Mouse (Mus musculus) hindbrain, embryonic 12.5 days (tissue): Measurements from ENCODE around the gene Efna5. TPM values are rescaled to one million over a fixed set of nuclear protein-coding genes. Genes with fewer than 3 reads are reported as not detected.

Experiments used
- ATAC-seq: fragments of 200-750 bp; cut with Nextera tagmentation; 2 replicates; pipeline ENCODE4 v1.8.0; 2017; ENCODE audit warnings: moderate TSS enrichment; ENCODE audit not compliant: low FRiP score
- H3K27ac ChIP-seq: fragments of 300-500 bp; sonication (generic); 2 replicates; pipeline ENCODE4 v1.5.1; 2016; ENCODE audit warnings: mild to moderate bottlenecking
- H3K27me3 ChIP-seq: fragments of 300-500 bp; sonication (generic); 2 replicates; pipeline ENCODE4 v1.6.1; 2016; ENCODE audit warnings: mild to moderate bottlenecking
- H3K36me3 ChIP-seq: fragments of 300-500 bp; sonication (generic); 2 replicates; pipeline ENCODE4 v1.6.1; 2016; ENCODE audit warnings: mild to moderate bottlenecking
- H3K4me1 ChIP-seq: fragments of 300-500 bp; sonication (generic); 2 replicates; pipeline ENCODE4 v1.6.1; 2016
- H3K4me2 ChIP-seq: fragments of 300-500 bp; sonication (generic); replicated peaks from 2 replicates; pipeline ENCODE4 v1.6.1; 2016; ENCODE audit warnings: mild to moderate bottlenecking
- H3K4me3 ChIP-seq: fragments of 300-500 bp; sonication (generic); 2 replicates; pipeline ENCODE4 v1.5.1; 2016; ENCODE audit warnings: mild to moderate bottlenecking
- H3K9ac ChIP-seq: fragments of 300-500 bp; sonication (generic); 2 replicates; pipeline ENCODE4 v1.6.1; 2016; ENCODE audit warnings: mild to moderate bottlenecking, moderate library complexity
- H3K9me3 ChIP-seq: fragments of 300-500 bp; sonication (generic); replicated peaks from 2 replicates; pipeline ENCODE4 v1.6.1; 2016; ENCODE audit warnings: mild to moderate bottlenecking
- WGBS: fragments of 180-500 bp; shearing (Covaris S2); methylation state at CpG from one replicate; pipeline ENCODE4 v1.1.7; 2016; 5-methylcytosine and 5-hydroxymethylcytosine counted together
- polyA plus RNA-seq: library from polyadenylated mRNA; unstranded; fragments of >200 nt; fragmentation: Nextera tagmentation; extraction: Ambion mirVana; gene quantifications from 2 replicates; pipeline ENCODE4 v1.2.1, GENCODE M21; 2016

Efna5 gene
- polyA plus RNA-seq, 1 experiment from 2014 or later = 61.3 TPM

- no peaks in the 10 kb centered on the region for H3K9me3 ChIP-seq
- no peak overlapping the region for H3K4me3 ChIP-seq
- no peaks in the 10 kb centered on the region for H3K27me3 ChIP-seq
- peaks cover 16% of the 10 kb centered on the region for H3K4me1 ChIP-seq
- 83% methylated on average over 6 of the region's 6 CpGs for WGBS
- no peak for ATAC-seq
- H3K27ac ChIP-seq = no peak overlapping the region
- no peaks in the 10 kb centered on the region for H3K36me3 ChIP-seq
- H3K9ac ChIP-seq = no peak overlapping the region
- H3K4me2 ChIP-seq = no peak overlapping the region
These were observed 67.7 kb downstream of the Efna5 start for GRCm38 (mm10) chr17:62813461-62813860.

- Histone ChIP-seq H3K9me3 (no peaks in the 10 kb centered on the region), H3K27me3 (no peaks in the 10 kb centered on the region), H3K9ac (no peak overlapping the region), H3K4me2 (no peak overlapping the region), H3K4me3 (no peak overlapping the region), H3K36me3 (no peaks in the 10 kb centered on the region), H3K4me1 (no peaks in the 10 kb centered on the region), H3K27ac (no peak overlapping the region)
- ATAC-seq = no peak
- WGBS = 93% methylated on average over 4 of the region's 4 CpGs
These were observed 73.2 kb downstream of the Efna5 start for GRCm38 (mm10) chr17:62807891-62808290.

GRCm38 (mm10) chr17:62806646-62807045 is 74.5 kb downstream of the Efna5 start:
- no peaks in the 10 kb centered on the region for H3K4me1 ChIP-seq
- no peak overlapping the region for H3K27ac ChIP-seq
- H3K4me2 ChIP-seq = no peak overlapping the region
- no peak for ATAC-seq
- H3K4me3 ChIP-seq = no peak overlapping the region
- H3K9me3 ChIP-seq = no peaks in the 10 kb centered on the region
- no peaks in the 10 kb centered on the region for H3K27me3 ChIP-seq
- no peaks in the 10 kb centered on the region for H3K36me3 ChIP-seq
- H3K9ac ChIP-seq = no peak overlapping the region
- WGBS = 89% methylated on average over 6 of the region's 6 CpGs

GRCm38 (mm10) chr17:62802748-62803147 is 78.4 kb downstream of the Efna5 start:
- no peak overlapping the region for H3K4me3 ChIP-seq
- 87% methylated on average over 6 of the region's 6 CpGs for WGBS
- H3K4me2 ChIP-seq = no peak overlapping the region
- no peak overlapping the region for H3K27ac ChIP-seq
- H3K27me3 ChIP-seq = no peaks in the 10 kb centered on the region
- no peaks in the 10 kb centered on the region for H3K36me3 ChIP-seq
- ATAC-seq = no peak
- H3K9ac ChIP-seq = no peak overlapping the region
- no peaks in the 10 kb centered on the region for H3K9me3 ChIP-seq
- H3K4me1 ChIP-seq = 0 out of 2 replicates have a peak, but pooled peaks cover 7% of the 10 kb centered on the region

- Histone ChIP-seq H3K4me3 (no peak overlapping the region), H3K9ac (no peak overlapping the region), H3K36me3 (no peaks in the 10 kb centered on the region), H3K9me3 (no peaks in the 10 kb centered on the region), H3K27me3 (no peaks in the 10 kb centered on the region), H3K4me2 (no peak overlapping the region), H3K4me1 (0 out of 2 replicates have a peak, but pooled peaks cover 7% of the 10 kb centered on the region), H3K27ac (no peak overlapping the region)
- 94% methylated on average over 3 of the region's 3 CpGs for WGBS
- ATAC-seq = no peak
These were observed 83.8 kb downstream of the Efna5 start for GRCm38 (mm10) chr17:62797272-62797671.

- Histone ChIP-seq H3K4me3 (no peak overlapping the region), H3K27ac (no peak overlapping the region), H3K9ac (no peak overlapping the region), H3K4me1 (peaks cover 22% of the 10 kb centered on the region), H3K4me2 (no peak overlapping the region), H3K27me3 (no peaks in the 10 kb centered on the region), H3K9me3 (no peaks in the 10 kb centered on the region), H3K36me3 (no peaks in the 10 kb centered on the region)
- ATAC-seq = no peak
- WGBS = 35% methylated on average over 15 of the region's 15 CpGs
These were observed 91.5 kb downstream of the Efna5 start for GRCm38 (mm10) chr17:62789291-62790290.

DNA sequence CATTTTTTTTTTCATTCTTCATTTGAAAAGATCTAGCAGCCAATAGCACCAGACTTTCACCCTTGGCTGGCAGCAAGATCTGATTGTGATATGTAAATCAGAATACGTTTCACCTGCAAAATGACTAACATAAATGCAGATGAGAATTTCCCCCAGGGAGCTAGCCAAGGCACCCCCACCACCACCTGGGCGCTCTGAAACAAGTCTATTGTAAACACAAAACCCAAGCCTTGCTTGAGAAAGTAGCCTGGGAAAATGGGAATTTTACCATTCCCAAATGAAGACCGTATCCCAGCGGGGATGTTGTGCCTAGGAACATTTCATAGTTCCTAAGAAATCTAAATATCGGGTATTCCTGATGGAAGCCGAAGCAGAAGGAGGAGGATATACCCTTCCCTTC is 92.3 kb downstream of the Efna5 start:
- H3K27ac ChIP-seq = no peak overlapping the region
- H3K36me3 ChIP-seq = no peaks in the 10 kb centered on the region

DNA sequence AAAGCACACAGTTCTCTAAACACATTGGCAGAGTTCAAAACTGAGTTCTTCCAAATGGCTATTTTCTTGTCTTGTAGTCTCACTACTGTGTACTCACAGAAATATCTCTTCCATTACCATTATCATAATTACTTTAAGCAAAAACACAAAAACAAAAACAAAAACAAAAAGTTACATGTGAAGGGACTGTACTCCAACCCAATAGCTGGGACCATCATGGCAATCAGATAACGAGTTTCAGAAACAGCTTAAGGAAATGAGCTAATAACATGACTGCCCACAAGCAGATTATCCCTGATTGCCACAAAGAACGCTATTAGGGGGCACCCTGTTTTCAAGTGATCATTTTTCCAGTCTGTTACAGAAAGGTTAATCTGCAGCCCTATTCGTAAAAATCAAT is 93.3 kb downstream of the Efna5 start:
- Histone ChIP-seq H3K4me2 (no peak overlapping the region), H3K4me1 (peaks cover 32% of the 10 kb centered on the region), H3K27ac (no peak overlapping the region)

More for the DNA sequence above, 92.3 kb downstream of the Efna5 start:
- Histone ChIP-seq H3K4me1 (peaks cover 29% of the 10 kb centered on the region), H3K27me3 (no peaks in the 10 kb centered on the region), H3K4me2 (no peak overlapping the region), H3K9me3 (no peaks in the 10 kb centered on the region), H3K4me3 (no peak overlapping the region), H3K9ac (no peak overlapping the region)
- 52% methylated on average over 6 of the region's 6 CpGs for WGBS
- no peak for ATAC-seq

GRCm38 (mm10) chr17:62786602-62786907 is 94.6 kb downstream of the Efna5 start:
- no peaks in the 10 kb centered on the region for H3K36me3 ChIP-seq
- no peaks in the 10 kb centered on the region for H3K27me3 ChIP-seq
- no peak; the same call in 1 of the 2 replicates for ATAC-seq
- no peak overlapping the region for H3K4me2 ChIP-seq
- H3K9ac ChIP-seq = no peak overlapping the region
- no peak overlapping the region for H3K27ac ChIP-seq
- H3K4me3 ChIP-seq = no peak overlapping the region
- H3K9me3 ChIP-seq = no peaks in the 10 kb centered on the region
- 44% methylated on average over 7 of the region's 7 CpGs for WGBS
- peaks cover 33% of the 10 kb centered on the region for H3K4me1 ChIP-seq

More for the DNA sequence above, 93.3 kb downstream of the Efna5 start:
- Histone ChIP-seq H3K9ac (no peak overlapping the region), H3K9me3 (no peaks in the 10 kb centered on the region), H3K36me3 (no peaks in the 10 kb centered on the region), H3K27me3 (no peaks in the 10 kb centered on the region), H3K4me3 (no peak overlapping the region)
- 58% methylated on average over 3 of the region's 3 CpGs for WGBS
- ATAC-seq = no peak

GRCm38 (mm10) chr17:62785781-62786601 is 95.1 kb downstream of the Efna5 start:
- peaks cover 33% of the 10 kb centered on the region for H3K4me1 ChIP-seq
- H3K27ac ChIP-seq = no peak overlapping the region
- H3K4me3 ChIP-seq = no peak overlapping the region
- no peak overlapping the region for H3K9ac ChIP-seq
- H3K36me3 ChIP-seq = no peaks in the 10 kb centered on the region
- 68% methylated on average over 4 of the region's 4 CpGs for WGBS
- H3K4me2 ChIP-seq = no peak overlapping the region
- no peak for ATAC-seq
- no peaks in the 10 kb centered on the region for H3K9me3 ChIP-seq
- H3K27me3 ChIP-seq = no peaks in the 10 kb centered on the region

GRCm38 (mm10) chr17:62784274-62785171 is 96.6 kb downstream of the Efna5 start:
- Histone ChIP-seq H3K4me3 (peak overlapping the region; percentile 19), H3K9me3 (no peaks in the 10 kb centered on the region), H3K4me1 (peaks cover 31% of the 10 kb centered on the region), H3K4me2 (peak overlapping the region; percentile 46), H3K27me3 (no peaks in the 10 kb centered on the region), H3K9ac (no peak overlapping the region), H3K36me3 (no peaks in the 10 kb centered on the region), H3K27ac (no peak overlapping the region)
- ATAC-seq = peak; percentile 48; the same call in 1 of the 2 replicates
- 31% methylated on average over 27 of the region's 27 CpGs for WGBS
